Mouse (Mus musculus) layer of hippocampus, adult 8-10 months (tissue): ENCODE measurements around the gene Mtrex. TPM values are rescaled to one million over a fixed set of nuclear protein-coding genes. Genes with fewer than 3 reads are reported as not detected.

Source experiments
- DNase-seq, 2 experiments: peaks; one replicate each; pipeline ENCODE4 v3.0.0; 2022; ENCODE audit warnings: low spot score in 2 of 2
- total RNA-seq, 4 experiments: library from RNA; stranded (reverse); gene quantifications; 2 replicates each; pipeline ENCODE4 v1.2.4; 2022

The Mtrex gene
- 10 to 100 TPM; 43.6 to 53.4 (median 51.7) TPM for total RNA-seq

DNA sequence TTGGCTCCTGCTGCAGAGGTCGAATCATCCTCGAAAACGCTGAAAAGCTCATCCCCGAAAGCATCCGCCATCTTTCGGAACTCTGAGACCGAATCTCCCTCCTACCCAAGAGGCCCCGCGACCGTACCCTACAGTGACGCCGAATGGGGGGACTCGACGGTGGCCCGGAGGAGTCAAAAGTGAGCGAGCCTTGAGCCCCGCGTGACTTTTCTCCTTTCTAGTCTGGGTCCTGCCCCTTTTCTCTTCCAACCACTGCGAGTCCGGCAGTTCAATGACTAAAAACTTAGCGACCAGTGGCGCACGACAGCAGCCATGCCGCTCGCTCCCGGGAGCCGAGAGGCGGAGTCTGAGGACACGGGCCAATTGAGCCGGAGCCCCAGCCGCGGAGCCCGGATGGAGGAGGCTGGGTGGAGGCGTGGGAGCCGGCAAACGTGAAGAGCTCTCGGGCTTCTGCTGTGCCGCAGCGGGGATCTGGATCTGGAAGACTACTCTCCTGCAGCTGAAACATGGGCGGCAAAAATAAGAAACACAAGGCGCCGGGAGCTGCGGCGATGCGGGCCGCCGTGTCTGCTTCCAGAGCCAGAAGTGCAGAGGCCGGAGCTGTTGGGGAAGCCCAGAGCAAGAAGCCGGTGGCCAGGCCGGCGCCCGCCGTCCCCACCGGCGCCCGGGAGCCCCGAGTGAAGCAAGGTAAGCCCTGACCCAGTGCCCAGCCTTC lies at the start of gene Mtrex, which contains the start of gene Dhx29:
Gene Mtrex (minus strand): TSS at position 112 of the 715 bp plus-strand sequence.
Gene Dhx29 (plus strand): TSS at position 168 of the 715 bp plus-strand sequence.
- DNase-seq, result peak; percentile 99

DNA sequence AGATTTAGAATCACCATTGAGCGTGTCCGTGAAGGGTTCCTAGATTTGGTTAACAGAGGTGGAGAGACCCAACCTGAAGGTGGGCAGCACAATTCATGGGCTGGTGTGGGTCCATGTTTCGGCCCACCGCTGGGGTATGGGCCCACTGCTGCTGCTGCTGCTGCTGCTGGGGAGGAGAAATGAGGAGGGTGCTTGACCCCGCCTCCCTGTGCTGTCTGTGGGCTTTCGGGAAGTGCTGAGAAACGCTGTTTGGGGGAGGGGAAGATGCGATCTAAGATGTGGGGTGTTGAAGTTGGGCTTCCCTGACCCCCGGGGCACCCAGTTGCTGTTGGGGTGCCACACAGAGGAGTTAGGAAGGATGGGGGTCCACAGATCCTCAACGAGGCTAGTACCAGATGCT lies 49.5 kb upstream of the Mtrex start:
- no peak for DNase-seq

DNA sequence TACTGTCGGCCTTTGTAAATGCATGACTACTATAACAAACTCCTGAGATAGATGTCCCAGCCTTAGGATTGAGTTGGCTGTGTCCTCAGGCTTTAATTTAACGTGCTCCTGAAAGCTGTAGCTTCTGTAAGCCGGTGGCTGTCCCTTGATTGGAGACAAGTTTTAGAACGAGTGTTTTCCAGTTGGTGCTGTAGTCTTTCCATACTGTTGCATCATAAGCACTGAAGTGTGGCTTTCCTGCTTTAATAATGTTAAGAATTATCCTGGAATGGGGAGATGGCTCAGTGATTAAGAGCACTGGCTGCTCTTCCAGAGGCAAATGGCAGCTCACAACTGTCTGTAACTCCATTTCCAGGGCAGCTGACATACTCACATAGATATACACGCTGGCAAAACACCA lies 40.1 kb upstream of the Mtrex start:
- DNase-seq, result no peak

DNA sequence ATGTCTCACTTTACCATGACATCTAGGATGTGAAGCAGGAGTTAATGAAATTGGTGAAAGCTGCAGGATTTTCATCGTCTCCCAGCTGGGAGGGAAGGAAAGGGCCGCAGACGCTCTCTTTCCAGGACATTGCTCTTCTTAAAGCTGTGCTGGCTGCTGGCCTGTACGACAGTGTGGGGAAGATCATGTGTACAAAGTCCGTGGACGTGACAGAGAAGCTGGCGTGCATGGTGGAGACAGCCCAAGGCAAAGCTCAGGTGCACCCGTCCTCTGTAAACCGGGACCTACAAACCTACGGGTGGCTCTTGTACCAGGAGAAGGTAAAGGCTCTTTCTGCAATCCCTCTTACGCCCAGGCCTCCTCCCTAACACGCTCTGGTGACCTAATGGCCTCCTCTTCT lies 37.2 kb upstream of the Mtrex start:
- DNase-seq, result no peak

DNA sequence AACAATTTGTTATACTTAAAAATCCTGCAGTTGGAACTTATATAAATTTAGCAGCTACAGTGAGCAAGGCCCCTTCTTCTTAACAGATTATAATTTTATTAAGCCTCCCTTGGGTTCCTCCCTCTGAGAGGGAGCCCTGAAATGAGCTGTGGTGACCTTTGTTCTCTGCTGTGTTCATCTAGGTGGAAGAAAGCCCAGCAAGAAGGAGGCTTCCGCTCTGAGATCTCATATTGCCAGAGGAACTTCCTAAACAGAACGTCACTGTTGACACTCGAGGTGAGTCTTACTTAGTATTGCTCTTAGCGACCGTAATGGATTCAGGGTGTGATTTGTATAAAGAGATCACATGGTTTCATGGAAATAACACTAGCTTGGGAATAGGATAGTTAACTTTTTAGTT lies 35.9 kb upstream of the Mtrex start:
- no peak for DNase-seq

DNA sequence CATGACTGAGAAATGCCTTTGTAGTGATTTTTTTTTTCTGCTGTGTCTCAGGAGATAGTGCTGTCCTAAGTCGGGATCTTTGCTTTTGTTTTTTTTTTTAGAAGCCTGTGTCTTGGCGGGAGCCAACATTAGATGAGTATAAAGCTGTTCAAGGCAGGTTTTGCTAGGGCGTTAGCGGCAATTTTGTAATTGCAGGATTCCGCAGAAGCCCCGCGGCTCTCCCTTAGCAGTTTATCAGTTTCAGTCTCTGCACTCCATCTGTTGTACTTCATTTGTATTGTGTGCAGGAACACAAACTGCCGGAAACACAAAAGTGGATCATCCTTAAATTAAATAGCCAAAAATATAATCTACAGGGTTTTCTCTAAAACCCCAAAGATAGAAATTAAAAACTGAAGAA lies 26.9 kb upstream of the Mtrex start:
- DNase-seq, result peak; percentile 26 to 32

DNA sequence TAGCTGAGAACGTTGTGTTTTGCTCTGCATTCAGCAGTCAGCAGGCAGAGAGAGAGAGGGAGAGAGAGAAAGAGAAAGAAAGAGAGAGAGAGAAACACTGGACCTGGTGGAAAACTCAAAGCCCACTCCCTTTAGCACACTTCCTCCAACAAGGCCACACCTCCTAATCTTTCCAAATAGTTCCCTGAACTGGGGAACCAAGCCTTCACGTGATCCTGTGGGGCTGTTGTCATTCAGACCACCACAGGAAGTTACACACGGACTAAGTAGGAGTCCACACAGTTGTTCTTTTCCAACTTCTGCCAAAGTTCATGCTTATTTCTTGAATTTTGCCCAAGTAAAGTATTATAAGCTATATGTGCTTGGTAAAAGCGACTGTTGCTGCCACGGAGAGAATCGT lies 18.7 kb upstream of the Mtrex start:
- no peak for DNase-seq

DNA sequence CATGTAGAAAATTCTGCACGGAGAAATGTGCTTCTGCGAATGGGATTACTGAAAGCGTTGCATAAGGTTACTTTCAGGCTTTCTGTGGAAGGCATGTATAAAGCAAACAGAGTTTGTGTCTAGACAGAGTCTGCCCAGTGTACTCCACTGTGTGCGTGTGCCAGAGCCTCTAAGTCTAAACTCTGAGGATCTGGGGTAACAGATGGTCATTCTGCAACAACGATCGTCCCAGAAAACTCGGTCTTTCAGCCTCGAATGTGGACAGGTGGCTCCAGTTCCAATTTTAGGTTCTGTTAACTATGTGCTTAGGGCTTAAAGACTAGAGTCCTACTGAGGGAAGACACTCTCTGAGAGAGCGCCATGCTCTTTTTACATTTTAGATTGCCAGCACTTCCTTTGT lies 18.1 kb upstream of the Mtrex start:
- DNase-seq, result peak; percentile 26 to 36

DNA sequence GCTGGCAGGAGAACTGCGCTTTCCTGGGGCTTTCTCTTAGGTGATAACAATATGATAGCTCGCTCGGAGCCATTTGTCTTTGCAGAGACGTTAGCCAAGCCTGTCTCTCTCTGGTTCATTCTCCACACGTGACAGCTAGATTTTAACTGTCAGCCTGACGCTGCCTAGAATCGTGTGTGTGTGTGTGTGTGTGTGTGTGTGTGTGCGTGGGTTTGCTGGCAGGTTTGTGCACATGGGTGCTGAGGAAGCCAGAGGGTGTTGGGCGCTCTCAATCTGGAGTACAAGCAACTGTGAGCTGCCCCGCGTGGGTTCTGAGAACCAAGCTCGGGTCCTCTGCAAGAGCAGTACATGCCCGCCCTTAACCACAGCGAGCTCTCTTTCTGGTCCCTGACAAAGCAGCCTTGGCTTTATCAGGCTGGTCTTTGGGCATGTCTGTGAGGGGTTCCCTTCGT lies 14.7 kb upstream of the Mtrex start:
- DNase-seq, result peak; percentile 53 to 54

DNA sequence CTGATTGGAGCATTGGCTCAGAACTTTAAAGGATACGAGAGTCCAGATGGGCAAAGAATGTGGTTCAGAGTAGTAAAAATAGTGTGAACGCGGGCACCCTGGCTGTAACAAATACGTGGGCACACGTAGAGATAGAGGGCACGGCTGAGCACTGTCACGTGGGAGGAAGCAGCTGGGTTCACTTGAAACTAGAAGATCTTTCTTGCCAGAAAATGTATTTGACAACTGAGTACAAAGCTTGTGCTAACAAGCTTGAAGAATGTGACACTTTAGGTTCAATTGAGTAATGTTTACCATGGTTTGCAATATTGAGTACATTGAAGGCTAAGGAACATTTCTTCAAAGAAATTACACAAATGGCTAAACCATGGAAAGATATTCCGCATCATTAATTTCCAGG lies 10.9 kb upstream of the Mtrex start:
- DNase-seq, result peak in 1 of 2 experiments; percentile 11

DNA sequence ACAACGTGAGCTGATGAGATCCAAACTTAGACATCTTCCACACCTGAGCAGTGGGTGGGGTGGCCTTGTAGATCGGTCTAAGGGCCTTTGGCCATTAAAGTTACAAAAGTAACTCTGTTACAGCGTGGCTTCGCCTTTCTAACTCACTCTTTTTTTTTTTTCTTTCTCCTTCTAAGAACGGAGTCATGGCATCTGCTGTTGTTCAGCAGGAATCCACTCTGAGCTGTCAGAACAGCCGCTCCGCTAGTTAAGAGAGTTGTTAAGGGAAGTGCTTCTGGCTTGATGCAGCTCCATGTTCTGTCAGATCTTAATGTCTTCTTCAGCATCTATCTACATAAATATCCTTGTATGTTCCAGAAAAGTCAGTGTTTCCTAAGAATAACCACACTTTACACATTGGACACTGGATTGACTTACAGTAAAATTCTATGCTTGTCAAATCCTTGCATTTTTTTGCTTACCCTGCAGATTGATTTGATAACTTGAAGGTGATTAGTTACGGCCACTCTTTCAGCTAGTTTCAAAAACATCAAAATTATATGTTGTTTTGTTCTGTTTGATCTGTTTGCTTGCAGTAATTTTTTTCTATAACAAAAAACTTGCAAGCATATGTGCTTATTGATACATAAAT lies 955 bp upstream of the Mtrex start:
- no peak for DNase-seq

DNA sequence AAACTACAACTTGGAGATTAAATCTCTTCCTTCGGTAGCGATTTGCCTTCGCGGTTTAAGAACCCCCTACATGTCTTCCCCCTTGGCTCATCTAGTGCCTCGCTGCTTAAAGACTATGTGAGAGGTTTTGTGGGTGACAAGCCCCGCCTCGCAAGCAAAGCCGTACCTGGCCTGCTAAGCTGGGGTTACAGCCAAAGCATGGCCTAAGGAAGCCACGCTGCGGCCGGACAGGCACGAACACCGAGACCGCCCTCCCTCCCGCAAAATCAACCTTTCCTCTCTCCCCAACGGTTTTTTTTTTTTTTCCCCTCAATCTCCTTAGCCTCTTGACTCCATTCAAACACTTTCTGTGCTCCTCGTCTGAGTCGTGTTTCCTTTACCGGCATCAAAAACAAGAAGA lies 402 bp downstream of the Mtrex start:
- no peak for DNase-seq

DNA sequence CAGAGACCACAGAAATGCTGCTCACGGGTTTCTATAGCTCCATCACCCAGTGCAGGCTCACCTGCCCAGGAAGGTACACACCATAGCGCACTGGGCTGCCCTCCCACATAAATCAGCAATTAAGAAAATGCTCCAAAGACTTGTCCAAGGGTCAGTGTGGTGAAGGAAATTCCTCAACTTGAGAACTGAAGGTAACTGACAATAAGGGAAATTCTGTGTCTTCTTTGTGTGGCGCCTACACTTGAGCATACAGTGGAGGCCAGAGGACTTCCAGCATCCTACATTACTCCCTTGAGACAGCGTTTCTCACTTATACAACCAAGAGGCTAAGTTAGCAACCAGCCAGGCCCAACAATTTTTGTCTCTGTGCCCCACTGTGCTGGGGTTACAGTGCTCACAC lies 1.2 kb downstream of the Mtrex start:
- no peak for DNase-seq

DNA sequence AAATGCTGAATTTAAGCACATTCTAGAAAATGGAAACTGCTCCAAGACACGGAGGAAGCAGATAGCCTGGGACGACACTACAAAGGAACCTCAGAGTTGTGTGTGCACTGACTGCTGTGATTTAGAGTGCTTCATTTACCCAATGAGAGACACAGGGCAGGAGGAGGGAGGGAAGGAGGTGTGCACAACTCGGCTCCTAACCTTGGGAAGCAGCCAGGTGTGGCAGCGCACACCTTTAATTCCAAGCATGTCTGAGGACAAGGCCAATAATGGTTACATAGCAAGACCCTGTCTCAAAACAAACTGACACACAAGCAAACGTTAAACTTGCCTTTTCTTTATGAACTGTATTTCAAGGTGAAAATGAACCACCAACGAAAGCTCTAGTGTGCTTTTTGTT lies 1.9 kb downstream of the Mtrex start:
- no peak for DNase-seq

DNA sequence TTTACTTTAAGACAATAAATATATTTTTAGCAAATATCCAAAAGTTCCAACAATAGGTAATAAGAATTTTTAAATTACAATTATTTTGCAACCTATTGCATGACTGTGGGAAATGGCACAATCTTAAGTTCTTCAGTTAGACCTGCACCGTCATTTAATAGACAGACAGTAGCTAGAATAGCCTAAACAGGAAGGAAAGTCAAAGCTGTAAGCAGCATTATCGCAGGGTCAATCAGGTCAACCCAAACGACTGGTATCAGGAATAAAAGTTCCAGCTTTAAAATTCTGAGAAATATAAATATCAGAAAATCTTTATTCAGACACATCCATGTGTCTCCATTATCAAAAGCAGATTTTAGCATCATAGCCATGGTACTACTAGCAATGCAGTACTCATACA lies 6.3 kb downstream of the Mtrex start:
- no peak for DNase-seq

DNA sequence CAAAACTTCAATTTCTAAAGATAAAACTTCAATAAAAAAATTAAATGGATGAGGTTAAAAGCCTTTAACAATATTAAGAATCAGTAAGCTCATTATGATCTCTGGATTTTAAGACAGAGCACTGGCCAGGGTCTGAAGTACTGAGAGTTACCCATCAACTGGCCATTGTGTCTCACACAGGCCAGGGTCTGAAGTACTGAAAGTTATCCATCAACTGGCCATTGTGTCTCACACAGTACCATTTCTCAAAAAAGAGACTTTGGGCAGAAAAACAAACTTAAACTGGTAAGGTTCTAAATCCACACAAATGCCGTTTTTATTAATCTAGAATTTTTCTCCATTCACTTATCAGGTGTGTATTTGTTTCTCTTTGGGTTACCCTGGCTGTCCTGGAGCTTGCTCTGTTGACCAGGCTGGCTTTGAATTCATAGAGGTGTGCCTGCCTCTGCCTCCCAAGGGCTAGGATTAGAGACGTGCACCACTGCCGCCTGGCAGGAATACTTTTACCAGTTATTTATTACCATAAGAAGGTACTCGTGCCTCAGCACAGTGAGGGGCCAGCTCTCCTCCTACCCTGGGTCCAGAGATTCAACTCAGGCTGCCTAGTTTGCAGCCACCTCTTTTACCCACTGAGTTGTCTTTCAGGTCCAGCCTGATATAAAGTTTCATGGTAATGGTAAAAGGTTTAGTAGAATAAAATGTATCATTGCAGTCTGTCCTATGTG lies 7.9 kb downstream of the Mtrex start:
- no peak for DNase-seq

DNA sequence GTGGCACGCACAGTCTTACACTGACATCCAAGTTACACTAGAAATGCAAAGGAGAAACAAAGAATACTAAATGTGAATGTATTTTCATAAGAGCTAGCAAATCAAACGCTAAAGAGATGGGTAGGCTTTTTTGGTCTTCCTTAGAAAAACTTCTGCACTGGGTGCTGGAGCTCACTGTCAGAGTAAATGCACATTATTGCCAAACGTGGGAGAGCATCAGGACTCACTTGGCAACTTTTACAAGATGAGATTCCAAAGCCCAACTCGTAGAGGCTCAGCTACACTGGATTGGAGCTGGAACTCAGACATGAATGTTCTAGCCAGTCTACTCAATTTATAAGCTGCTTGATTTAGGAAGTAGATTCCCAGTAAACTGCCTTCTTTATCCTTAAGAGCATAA lies 16.8 kb downstream of the Mtrex start:
- no peak for DNase-seq

DNA sequence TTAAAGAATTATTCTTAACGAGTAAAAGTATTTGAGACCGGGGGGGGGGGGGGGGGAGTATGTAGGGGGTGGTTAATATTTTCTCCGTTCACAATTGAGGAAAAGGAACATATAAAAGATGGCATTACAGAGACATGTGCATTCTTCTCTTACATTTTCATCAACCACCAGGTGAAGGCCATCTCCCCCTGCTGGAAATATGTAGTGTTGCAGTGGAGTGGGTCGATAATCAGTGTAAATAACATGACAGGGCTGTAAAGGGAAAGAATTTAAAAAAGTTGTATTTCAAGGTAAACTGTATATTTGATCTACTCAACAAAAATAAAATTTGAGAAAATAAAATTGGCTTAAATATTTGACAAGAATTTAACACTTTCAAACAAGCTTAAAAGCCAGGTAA lies 17.5 kb downstream of the Mtrex start:
- peak in 1 of 2 experiments; percentile 30 for DNase-seq

DNA sequence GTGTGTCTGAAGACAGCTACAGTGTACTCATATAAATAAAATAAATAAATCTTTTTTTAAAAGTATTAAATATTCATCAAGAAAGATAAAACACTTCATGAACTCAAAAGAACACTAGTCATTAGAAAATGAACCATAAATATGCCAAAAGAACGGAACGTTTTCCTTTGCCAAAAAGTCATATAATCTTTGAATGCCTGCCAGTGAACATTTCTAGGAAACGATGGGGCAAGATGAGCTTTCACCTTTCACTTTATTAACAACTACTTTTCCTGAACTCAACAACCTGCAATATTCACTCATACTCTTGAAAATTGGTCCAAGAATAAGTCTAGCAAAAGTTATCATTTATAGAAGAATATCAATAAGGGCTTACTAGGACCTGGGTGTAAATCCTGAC lies 25.0 kb downstream of the Mtrex start:
- no peak for DNase-seq

DNA sequence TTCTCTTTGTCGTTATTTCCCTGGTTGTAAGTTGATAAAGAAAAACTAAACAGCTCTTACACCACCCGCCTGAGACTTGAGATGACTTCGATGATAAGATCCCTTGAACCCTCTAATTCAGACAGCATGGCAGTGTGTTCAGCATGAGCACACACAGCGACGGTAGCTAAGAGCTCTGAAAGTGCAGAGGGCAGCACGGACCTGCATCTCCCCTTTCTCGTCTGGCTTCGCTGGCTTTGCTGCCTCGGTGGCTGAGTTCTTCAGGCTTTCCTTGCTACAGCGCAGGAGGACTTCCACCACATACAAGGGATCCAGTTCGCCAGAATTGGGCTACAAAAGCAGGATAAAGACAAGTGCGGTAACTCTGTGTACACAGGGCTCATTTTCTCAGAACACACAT lies 40.0 kb downstream of the Mtrex start:
- no peak for DNase-seq

DNA sequence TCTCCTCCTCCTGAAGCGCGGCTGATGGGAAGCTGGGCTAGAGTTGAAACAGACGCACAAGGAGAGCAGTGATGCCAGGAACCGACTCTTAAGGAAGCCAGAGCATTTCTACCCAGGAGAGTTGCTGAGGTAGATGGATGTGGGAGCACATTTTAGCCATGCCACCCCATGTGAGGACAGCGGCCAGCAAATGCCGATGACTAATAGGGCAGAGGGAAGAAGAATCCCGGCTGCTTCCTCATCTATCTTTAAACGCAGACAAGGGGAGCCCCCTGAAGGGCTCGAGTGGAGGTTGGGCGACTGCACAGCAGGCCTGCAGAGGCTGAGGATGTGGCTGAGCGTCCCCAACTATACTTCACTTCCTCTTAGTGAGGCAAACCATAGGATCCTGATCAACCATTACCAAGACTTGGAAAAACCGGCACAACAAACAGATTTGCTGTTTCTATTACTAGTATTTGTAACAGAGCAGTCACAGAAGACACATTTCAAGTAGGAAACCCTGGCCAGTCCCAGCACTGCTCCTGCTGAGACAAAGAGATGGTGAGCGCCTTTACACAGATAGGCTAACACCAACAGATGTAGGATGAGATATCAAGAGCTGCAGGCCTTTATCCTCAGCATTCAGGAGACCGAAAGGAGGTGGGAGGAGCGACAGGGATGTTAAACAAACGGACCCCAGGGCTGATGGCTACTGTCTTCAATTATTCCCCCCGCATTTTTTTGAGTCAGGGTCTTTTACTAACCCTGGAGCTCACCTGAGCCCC lies 55.5 kb downstream of the Mtrex start:
- DNase-seq, result no peak
